Mouse (Mus musculus): ENCODE measurements around the gene Fam170b. TPM values are rescaled to one million over a fixed set of nuclear protein-coding genes. Genes with fewer than 3 reads are reported as not detected.

Fam170b gene
- polyA plus RNA-seq (2015; fragmentation: Nextera tagmentation; extraction: Ambion mirVana): not detected in 2 replicates

DNA sequence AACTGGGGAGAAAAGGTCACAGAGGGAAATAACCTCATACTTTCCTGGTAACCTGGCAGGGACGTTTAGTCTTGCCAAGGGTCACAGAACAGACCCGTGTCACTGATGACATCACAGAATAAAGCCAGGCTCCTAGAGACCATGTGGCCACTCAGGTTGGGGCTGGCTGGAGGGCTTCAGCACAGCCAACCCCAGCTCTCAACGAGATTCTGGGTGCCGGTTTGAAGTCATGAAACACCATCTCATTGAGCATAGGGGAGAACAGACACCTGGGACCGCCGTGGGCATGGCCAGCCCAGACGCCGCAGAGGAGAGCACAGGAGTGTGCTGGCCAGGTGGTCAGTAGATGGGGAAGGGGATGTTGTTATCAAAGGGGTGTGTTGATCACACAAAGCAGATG is at the start of gene Fam170b:
TSS of gene Fam170b (plus strand) at position 116 of the 400 bp plus-strand sequence.
- H3K4me2 ChIP-seq (replicated peaks; ENCODE audit: low read depth): no peak within 1 kb of the TSS
- H3K27me3 ChIP-seq (replicated peaks; ENCODE audit: control insufficient read depth, insufficient read depth, low read length): no peaks in the 10 kb centered on the region
- H3K36me3 ChIP-seq (ENCODE audit: control insufficient read depth, insufficient read depth): no peaks in the 10 kb centered on the region
- no peak within 1 kb of the TSS for H3K9ac ChIP-seq (ENCODE audit: low read depth, low read length)
- H3K4me3 ChIP-seq (ENCODE audit: low read depth, low read length): no peak within 1 kb of the TSS
- TF ChIP-seq CTCF (IDR thresholded peaks at IDR 0.05; ENCODE audit: low read depth): no peak
- no peak for ATAC-seq
- no peaks in the 10 kb centered on the region for H3K9me3 ChIP-seq (ENCODE audit: control insufficient read depth)
- 68% methylated on average over 8 of the region's 8 CpGs for WGBS
- no peak within 1 kb of the TSS for H3K27ac ChIP-seq (ENCODE audit: low read depth, low read length)
- H3K4me1 ChIP-seq (replicated peaks; ENCODE audit: control insufficient read depth, insufficient read depth, low read length): no peaks in the 10 kb centered on the region

DNA sequence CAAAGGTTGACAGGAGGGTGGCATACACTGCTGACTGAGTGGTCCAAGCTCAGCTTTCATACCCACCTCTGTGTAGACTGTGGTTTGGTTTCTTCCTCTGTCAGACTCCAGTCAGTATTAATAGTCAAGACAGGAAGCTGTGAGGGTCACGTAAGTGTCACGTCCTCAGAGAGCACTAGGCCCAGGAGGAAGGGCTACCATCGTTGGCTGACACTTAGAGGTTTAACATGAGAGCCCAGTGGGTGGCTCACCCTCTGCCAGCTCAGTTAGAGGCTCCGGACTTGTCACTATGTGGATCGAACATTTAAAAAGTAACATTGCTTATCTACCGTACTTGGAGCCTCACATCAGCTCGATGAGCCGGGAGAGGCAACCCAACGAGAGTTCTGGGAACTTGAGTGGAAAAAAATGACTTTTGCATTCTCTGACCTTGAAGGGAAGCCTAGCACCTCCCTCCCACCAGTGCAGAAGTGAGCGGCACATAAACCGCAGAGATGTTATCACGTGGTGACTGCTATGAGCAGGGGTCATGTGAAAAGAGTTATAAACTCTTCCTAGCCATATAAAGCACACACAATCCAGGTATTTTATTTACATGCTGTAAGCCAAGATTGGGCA is 49.5 kb upstream of the Fam170b start:
- Histone ChIP-seq H3K4me2 (replicated peaks; ENCODE audit: low read depth) (no peak overlapping the region; the same call in 1 of the 2 replicates), H3K4me1 (replicated peaks; ENCODE audit: control insufficient read depth, insufficient read depth, low read length) (no peaks in the 10 kb centered on the region), H3K4me3 (ENCODE audit: low read depth, low read length) (no peak overlapping the region), H3K27ac (ENCODE audit: low read depth, low read length) (no peak overlapping the region), H3K9ac (ENCODE audit: low read depth, low read length) (no peak overlapping the region), H3K27me3 (replicated peaks; ENCODE audit: control insufficient read depth, insufficient read depth, low read length) (no peaks in the 10 kb centered on the region), H3K36me3 (ENCODE audit: control insufficient read depth, insufficient read depth) (no peaks in the 10 kb centered on the region), H3K9me3 (ENCODE audit: control insufficient read depth) (no peaks in the 10 kb centered on the region)
- TF ChIP-seq CTCF (IDR thresholded peaks at IDR 0.05; ENCODE audit: low read depth): no peak
- 51% methylated on average over 12 of the region's 12 CpGs for WGBS
- ATAC-seq: no peak; the same call in 1 of the 2 replicates

DNA sequence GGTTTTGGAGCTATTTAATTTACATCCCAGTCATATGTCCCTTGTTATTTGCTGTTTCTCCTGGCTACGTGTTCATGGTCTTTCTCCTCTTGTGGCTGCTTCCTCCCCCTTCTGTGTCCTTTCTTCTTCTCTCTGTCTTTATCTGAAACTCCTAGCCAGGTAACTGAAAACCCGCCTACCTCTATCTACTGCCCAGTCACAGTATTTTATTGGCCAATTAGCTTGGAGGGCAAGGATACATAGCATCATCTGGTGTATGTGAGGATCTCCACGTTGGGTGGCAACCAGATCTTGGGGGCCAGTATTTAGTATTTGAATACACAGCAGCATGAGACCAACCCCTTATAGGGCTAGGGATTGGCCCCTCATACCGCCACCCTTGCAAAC is 49.0 kb upstream of the Fam170b start:
- TF ChIP-seq CTCF (IDR thresholded peaks at IDR 0.05; ENCODE audit: low read depth): no peak
- Histone ChIP-seq H3K4me2 (replicated peaks; ENCODE audit: low read depth) (no peak overlapping the region; the same call in 1 of the 2 replicates), H3K4me3 (ENCODE audit: low read depth, low read length) (no peak overlapping the region), H3K9ac (ENCODE audit: low read depth, low read length) (no peak overlapping the region), H3K27ac (ENCODE audit: low read depth, low read length) (no peak overlapping the region), H3K4me1 (replicated peaks; ENCODE audit: control insufficient read depth, insufficient read depth, low read length) (no peaks in the 10 kb centered on the region), H3K27me3 (replicated peaks; ENCODE audit: control insufficient read depth, insufficient read depth, low read length) (no peaks in the 10 kb centered on the region), H3K36me3 (ENCODE audit: control insufficient read depth, insufficient read depth) (no peaks in the 10 kb centered on the region), H3K9me3 (ENCODE audit: control insufficient read depth) (no peaks in the 10 kb centered on the region)
- WGBS: 55% methylated on average over 4 of the region's 4 CpGs
- peak; percentile 56; the same call in 1 of the 2 replicates for ATAC-seq

DNA sequence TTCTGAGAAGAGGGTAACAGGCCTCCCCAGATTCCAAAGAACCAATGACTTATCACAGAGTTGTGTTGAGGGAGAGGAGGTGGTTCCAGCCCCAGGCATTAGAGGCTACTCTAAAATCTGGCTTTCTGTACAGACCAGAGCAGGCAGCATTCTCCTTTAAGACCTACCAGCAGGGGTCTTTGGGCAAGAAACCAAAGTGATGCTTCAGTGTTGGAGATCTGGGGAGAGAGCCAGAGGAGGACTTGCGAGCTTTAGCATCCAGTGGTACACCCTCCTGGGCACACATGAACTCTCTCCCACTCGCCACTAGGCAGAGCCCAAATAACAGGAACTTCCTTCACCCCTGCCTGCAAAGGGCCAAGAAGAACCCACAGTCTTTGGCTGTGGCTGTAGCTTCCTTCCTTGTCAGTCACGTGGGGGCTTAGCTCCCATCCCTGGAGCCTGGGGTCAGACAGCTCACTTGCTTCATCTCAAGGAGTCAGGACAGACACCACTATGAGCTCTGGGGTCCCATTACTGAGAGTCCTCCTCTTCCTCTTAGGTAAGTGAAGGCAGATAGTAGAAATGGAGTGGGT is 48.1 kb upstream of the Fam170b start, which contains the start of gene Tmem273:
TSS of gene Tmem273 (plus strand) at position 408 of the 575 bp plus-strand sequence.
- Histone ChIP-seq H3K36me3 (ENCODE audit: control insufficient read depth, insufficient read depth) (no peaks in the 10 kb centered on the region), H3K9me3 (ENCODE audit: control insufficient read depth) (no peaks in the 10 kb centered on the region), H3K4me3 (ENCODE audit: low read depth, low read length) (no peak within 1 kb of the TSS), H3K27ac (ENCODE audit: low read depth, low read length) (no peak within 1 kb of the TSS), H3K4me2 (replicated peaks; ENCODE audit: low read depth) (no peak within 1 kb of the TSS), H3K9ac (ENCODE audit: low read depth, low read length) (no peak within 1 kb of the TSS), H3K4me1 (replicated peaks; ENCODE audit: control insufficient read depth, insufficient read depth, low read length) (no peaks in the 10 kb centered on the region), H3K27me3 (replicated peaks; ENCODE audit: control insufficient read depth, insufficient read depth, low read length) (no peaks in the 10 kb centered on the region)
- no peak for TF ChIP-seq CTCF (IDR thresholded peaks at IDR 0.05; ENCODE audit: low read depth)
- WGBS: 72% methylated on average over 3 of the region's 3 CpGs
- no peak for ATAC-seq

DNA sequence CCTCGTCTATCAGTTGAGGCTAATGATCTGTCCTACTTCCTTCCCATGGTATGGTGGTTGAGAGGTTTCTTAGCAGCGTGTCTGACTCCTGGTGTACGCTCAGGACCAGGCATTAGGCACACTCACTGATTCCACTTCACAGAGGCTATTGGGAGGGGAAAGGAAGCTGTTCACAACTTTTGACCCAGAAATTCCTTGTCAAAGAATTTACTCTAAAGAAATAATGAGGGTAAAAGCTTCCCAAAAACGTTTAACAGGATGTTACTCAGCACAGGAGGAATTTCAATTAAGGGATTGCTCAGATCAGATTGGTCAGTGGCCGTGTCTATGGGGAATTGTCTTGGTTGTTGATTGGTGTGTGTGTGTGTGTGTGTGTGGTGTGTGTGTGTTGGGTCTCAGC is 46.1 kb upstream of the Fam170b start:
- TF ChIP-seq CTCF (IDR thresholded peaks at IDR 0.05; ENCODE audit: low read depth): no peak
- WGBS: 56% methylated on average over 5 of the region's 5 CpGs
- no peaks in the 10 kb centered on the region for H3K36me3 ChIP-seq (ENCODE audit: control insufficient read depth, insufficient read depth)
- no peaks in the 10 kb centered on the region for H3K9me3 ChIP-seq (ENCODE audit: control insufficient read depth)
- H3K27me3 ChIP-seq (replicated peaks; ENCODE audit: control insufficient read depth, insufficient read depth, low read length): no peaks in the 10 kb centered on the region
- ATAC-seq: no peak
- no peak overlapping the region for H3K4me3 ChIP-seq (ENCODE audit: low read depth, low read length)
- no peaks in the 10 kb centered on the region for H3K4me1 ChIP-seq (replicated peaks; ENCODE audit: control insufficient read depth, insufficient read depth, low read length)
- no peak overlapping the region for H3K27ac ChIP-seq (ENCODE audit: low read depth, low read length)
- no peak overlapping the region for H3K4me2 ChIP-seq (replicated peaks; ENCODE audit: low read depth)
- H3K9ac ChIP-seq (ENCODE audit: low read depth, low read length): no peak overlapping the region

DNA sequence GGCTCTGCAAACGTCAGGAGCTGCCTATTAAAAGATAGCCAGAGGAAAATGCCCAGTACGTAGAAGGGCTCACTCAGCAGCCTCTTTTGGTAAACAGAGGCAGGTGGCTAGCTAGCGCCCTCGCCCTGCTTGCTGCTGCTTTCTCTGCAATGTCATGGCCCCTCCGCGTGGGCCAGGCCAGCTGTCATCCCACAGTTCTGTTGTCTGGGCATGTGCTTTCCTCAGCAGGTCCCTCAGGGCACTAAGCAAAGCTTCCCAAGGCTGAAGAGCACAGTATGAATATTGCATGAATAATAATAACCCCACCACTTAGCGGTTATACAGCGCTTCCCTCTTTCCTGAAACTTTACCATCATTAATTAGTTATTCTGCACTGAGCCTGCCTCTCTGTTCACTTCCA is 37.4 kb upstream of the Fam170b start:
- H3K4me1 ChIP-seq (replicated peaks; ENCODE audit: control insufficient read depth, insufficient read depth, low read length): no peaks in the 10 kb centered on the region
- 66% methylated on average over 8 of the region's 8 CpGs for WGBS
- no peak overlapping the region for H3K9ac ChIP-seq (ENCODE audit: low read depth, low read length)
- H3K27me3 ChIP-seq (replicated peaks; ENCODE audit: control insufficient read depth, insufficient read depth, low read length): no peaks in the 10 kb centered on the region
- H3K9me3 ChIP-seq (ENCODE audit: control insufficient read depth): no peaks in the 10 kb centered on the region
- ATAC-seq: no peak
- H3K36me3 ChIP-seq (ENCODE audit: control insufficient read depth, insufficient read depth): no peaks in the 10 kb centered on the region
- H3K4me3 ChIP-seq (ENCODE audit: low read depth, low read length): no peak overlapping the region
- TF ChIP-seq CTCF (IDR thresholded peaks at IDR 0.05; ENCODE audit: low read depth): no peak
- H3K4me2 ChIP-seq (replicated peaks; ENCODE audit: low read depth): no peak overlapping the region
- no peak overlapping the region for H3K27ac ChIP-seq (ENCODE audit: low read depth, low read length)

Measured in intestine, postnatal 0 days (tissue).